Mouse (Mus musculus): Measurements from ENCODE around the gene Gdpd4.

Gene Gdpd4

DNA sequence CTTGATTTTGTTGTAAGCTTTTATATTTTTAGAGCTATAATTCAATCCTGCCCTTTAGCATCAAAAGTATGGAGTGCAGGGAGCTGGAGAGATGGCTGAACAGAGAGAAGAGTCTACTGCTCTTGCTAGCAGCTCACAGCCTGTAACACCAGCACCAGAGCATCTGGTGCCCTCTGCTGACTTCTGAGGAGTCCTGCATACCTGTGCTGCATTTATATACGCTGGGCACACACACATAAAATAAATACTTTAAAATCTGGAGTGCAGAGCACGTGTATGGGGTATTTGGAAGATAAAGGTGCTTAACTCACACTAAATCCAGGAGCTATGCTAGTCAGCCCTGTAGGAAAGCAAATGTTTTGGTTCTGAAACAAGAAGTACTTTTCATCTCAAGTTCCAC lies 166.6 kb downstream of the Gdpd4 start:
- DNase-seq, result no peak

GRCm38 (mm10) chr7:98095852-98096251 lies 176.1 kb downstream of the Gdpd4 start:
- no peak for DNase-seq

DNA sequence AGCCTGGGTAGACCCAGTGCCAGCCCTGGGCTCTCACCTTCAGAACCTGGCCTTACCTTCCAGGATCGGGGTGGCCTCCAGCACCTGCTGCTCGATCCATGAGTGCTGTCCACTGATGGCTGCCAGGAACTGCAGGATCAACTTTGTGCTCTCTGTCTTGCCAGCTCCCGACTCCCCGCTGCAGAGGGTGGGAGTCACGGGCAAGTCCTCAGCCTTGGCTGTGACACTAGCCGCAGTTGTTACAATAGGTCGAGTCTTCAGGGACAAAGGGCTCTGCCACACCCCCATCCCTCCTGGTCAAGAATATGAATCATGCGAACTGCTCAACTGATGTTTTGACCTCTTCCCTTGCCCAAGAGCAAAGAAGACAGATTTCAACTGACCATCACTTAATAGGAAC lies 177.8 kb downstream of the Gdpd4 start:
- DNase-seq, result no peak

Data from thymus, postnatal 25 days (tissue).